Mouse (Mus musculus): Measurements from ENCODE around the gene Esrrg. TPM values are rescaled to one million over a fixed set of nuclear protein-coding genes. Genes with fewer than 3 reads are reported as not detected.

The Esrrg gene
- polyA plus RNA-seq, 1 experiment, result 42.5 TPM

DNA sequence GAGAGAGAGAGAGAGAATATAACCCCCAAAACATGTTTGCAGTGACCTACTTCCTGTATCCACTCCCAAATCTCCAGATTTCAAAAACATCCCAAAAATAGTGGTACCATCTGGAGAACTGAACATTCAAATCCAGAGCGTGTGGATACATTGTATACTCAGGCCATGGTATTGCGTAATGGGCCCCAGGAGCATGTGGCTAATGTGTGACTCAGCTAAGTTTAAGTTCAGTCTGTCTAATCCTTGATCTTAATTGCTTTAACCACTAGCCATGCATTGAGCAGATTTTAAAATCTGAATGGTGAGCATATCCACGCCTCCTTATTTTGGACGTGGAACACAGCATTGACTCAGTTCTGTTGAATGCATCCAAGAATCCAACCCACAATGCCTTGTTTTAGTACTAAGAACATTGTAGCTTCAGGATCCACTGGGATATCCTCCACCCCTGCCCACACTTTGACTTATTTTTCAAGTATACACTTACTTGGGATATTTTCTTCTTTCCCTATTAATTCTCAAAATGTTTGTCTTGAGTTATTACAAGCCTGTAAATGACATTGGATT is 612.7 kb downstream of the Esrrg start:
- H3K4me3 ChIP-seq (replicated peaks; ENCODE audit: insufficient read depth, low read depth, low read length), result no peak overlapping the region
- 85% methylated on average over 4 of the region's 4 CpGs for WGBS
- H3K27me3 ChIP-seq (ENCODE audit: control insufficient read depth, insufficient read depth, low read length), result no peaks in the 10 kb centered on the region
- no peak for DNase-seq
- TF ChIP-seq POLR2A (IDR thresholded peaks at IDR 0.05; ENCODE audit: borderline replicate concordance, insufficient read depth, low read length) (no peak), CTCF (IDR thresholded peaks at IDR 0.05; ENCODE audit: borderline replicate concordance, insufficient read depth, low read depth, low read length) (no peak)
- H3K27ac ChIP-seq (ENCODE audit: insufficient read depth, low read length), result no peak overlapping the region
- no peaks in the 10 kb centered on the region for H3K4me1 ChIP-seq (ENCODE audit: control insufficient read depth, insufficient read depth, low read length)

- TF ChIP-seq POLR2A (IDR thresholded peaks at IDR 0.05; ENCODE audit: borderline replicate concordance, insufficient read depth, low read length) (no peak), CTCF (IDR thresholded peaks at IDR 0.05; ENCODE audit: borderline replicate concordance, insufficient read depth, low read depth, low read length) (no peak)
- no peaks in the 10 kb centered on the region for H3K4me1 ChIP-seq (ENCODE audit: control insufficient read depth, insufficient read depth, low read length)
- no peak overlapping the region for H3K27ac ChIP-seq (ENCODE audit: insufficient read depth, low read length)
- H3K27me3 ChIP-seq (ENCODE audit: control insufficient read depth, insufficient read depth, low read length), result no peaks in the 10 kb centered on the region
- H3K4me3 ChIP-seq (replicated peaks; ENCODE audit: insufficient read depth, low read depth, low read length), result no peak overlapping the region
- WGBS, result 85% methylated on average over 5 of the region's 5 CpGs
- no peak for DNase-seq
Measured at GRCm38 (mm10) chr1:188233036-188233724, 624.6 kb downstream of the Esrrg start.

DNA sequence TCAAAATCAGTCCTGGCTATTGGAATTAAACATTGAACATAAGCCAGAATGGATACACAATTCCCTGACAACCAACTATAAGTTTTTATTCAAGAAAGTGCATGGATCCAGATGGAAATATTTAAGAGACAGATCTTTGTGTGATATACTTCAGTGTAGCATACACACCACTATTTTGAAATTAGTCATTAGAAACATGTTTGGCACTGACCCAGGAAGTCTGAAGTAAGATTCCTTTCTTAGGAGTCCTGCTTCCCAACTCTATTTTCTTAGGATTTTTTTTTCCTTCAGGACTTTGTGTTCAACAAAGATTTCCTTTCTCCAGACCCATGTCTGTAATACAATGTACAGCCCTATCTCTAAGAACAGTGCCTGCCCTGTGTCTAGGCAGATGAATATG is 630.0 kb downstream of the Esrrg start:
- no peak overlapping the region for H3K27ac ChIP-seq (ENCODE audit: insufficient read depth, low read length)
- no peak for DNase-seq
- TF ChIP-seq CTCF (IDR thresholded peaks at IDR 0.05; ENCODE audit: borderline replicate concordance, insufficient read depth, low read depth, low read length) (no peak), POLR2A (IDR thresholded peaks at IDR 0.05; ENCODE audit: borderline replicate concordance, insufficient read depth, low read length) (no peak)
- H3K4me1 ChIP-seq (ENCODE audit: control insufficient read depth, insufficient read depth, low read length), result no peaks in the 10 kb centered on the region
- H3K27me3 ChIP-seq (ENCODE audit: control insufficient read depth, insufficient read depth, low read length), result no peaks in the 10 kb centered on the region
- H3K4me3 ChIP-seq (replicated peaks; ENCODE audit: insufficient read depth, low read depth, low read length), result no peak overlapping the region

- 35% methylated on average over 10 of the region's 10 CpGs for WGBS
- H3K27me3 ChIP-seq (ENCODE audit: control insufficient read depth, insufficient read depth, low read length), result no peaks in the 10 kb centered on the region
- no peaks in the 10 kb centered on the region for H3K4me1 ChIP-seq (ENCODE audit: control insufficient read depth, insufficient read depth, low read length)
- H3K27ac ChIP-seq (ENCODE audit: insufficient read depth, low read length), result no peak overlapping the region
- TF ChIP-seq CTCF (IDR thresholded peaks at IDR 0.05; ENCODE audit: borderline replicate concordance, insufficient read depth, low read depth, low read length) (no peak), POLR2A (IDR thresholded peaks at IDR 0.05; ENCODE audit: borderline replicate concordance, insufficient read depth, low read length) (no peak)
- no peak for DNase-seq
- no peak overlapping the region for H3K4me3 ChIP-seq (replicated peaks; ENCODE audit: insufficient read depth, low read depth, low read length)
Measured at GRCm38 (mm10) chr1:188241766-188242165, 633.2 kb downstream of the Esrrg start.

DNA sequence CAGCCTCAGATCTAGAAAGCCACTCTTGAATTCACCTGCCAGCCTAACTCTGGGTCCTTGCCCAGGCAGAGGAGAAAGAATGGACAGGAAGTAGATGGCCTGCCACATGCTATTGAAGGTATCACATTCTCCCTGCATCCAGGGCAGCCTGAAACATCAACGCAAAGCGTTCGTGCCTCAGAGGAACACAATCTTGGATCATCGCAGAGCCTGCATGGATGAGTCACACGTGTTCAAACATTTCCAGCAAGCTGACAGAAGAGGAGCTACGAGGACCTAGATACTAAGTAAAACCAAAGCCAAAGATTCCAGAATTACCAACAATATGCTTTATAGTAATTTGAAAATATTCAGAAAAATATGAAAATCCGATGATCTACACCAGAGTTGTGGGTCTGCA is 648.9 kb downstream of the Esrrg start:
- Histone ChIP-seq H3K4me1 (ENCODE audit: control insufficient read depth, insufficient read depth, low read length) (no peaks in the 10 kb centered on the region), H3K27ac (ENCODE audit: insufficient read depth, low read length) (no peak overlapping the region), H3K4me3 (replicated peaks; ENCODE audit: insufficient read depth, low read depth, low read length) (no peak overlapping the region), H3K27me3 (ENCODE audit: control insufficient read depth, insufficient read depth, low read length) (no peaks in the 10 kb centered on the region)
- 38% methylated on average over 7 of the region's 7 CpGs for WGBS
- TF ChIP-seq CTCF (IDR thresholded peaks at IDR 0.05; ENCODE audit: borderline replicate concordance, insufficient read depth, low read depth, low read length) (no peak), POLR2A (IDR thresholded peaks at IDR 0.05; ENCODE audit: borderline replicate concordance, insufficient read depth, low read length) (no peak)
- DNase-seq, result peak; percentile 3 to 8

DNA sequence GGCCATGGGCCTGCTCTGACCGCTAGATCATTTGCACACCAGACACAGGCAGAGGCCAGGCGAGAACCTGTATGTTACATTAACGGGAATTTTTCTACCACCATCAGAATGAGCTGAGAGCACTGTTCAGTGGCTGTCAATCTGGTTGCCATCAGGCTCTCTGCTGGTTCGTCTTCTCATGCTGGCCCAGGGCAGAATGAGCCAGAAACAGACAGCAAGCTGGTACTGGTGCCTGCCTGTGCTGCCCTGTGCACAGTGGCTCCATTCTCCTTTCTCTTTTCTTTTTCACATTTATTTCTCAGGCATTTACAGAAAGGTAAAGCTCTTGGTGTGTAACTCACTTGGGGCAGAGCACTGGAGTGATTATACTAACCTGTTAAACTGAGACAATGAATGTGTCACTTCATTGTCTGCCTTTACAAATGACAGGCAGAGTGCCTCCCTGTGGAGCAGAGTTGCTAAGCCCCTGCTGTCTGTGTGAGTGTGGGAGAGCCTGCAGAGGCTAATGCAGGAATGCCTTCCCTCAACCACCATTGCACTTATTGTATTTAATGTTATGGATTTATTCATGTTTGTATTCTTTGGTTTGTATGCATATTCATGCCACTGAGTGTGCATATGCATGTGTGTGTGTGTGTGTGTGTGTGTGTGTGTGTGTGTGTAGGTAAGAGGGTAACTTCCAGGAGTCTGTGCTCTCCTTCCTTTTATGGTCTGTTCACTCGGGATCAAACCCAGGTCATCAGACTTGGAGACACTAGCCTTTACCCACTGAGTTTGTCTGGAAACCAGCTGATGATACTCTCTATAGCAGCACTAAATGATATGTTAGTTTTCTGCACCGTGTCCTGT is 651.9 kb downstream of the Esrrg start:
- WGBS, result 69% methylated on average over 6 of the region's 6 CpGs
- DNase-seq, result no peak
- Histone ChIP-seq H3K4me3 (replicated peaks; ENCODE audit: insufficient read depth, low read depth, low read length) (no peak overlapping the region), H3K27me3 (ENCODE audit: control insufficient read depth, insufficient read depth, low read length) (no peaks in the 10 kb centered on the region), H3K4me1 (ENCODE audit: control insufficient read depth, insufficient read depth, low read length) (no peaks in the 10 kb centered on the region), H3K27ac (ENCODE audit: insufficient read depth, low read length) (no peak overlapping the region)
- TF ChIP-seq CTCF (IDR thresholded peaks at IDR 0.05; ENCODE audit: borderline replicate concordance, insufficient read depth, low read depth, low read length) (no peak), POLR2A (IDR thresholded peaks at IDR 0.05; ENCODE audit: borderline replicate concordance, insufficient read depth, low read length) (no peak)

GRCm38 (mm10) chr1:188261903-188262682 is 653.5 kb downstream of the Esrrg start, which contains the start of gene Ush2a:
TSS of gene Ush2a (plus strand) at chr1:188262023.
- Histone ChIP-seq H3K27me3 (ENCODE audit: control insufficient read depth, insufficient read depth, low read length) (no peaks in the 10 kb centered on the region), H3K27ac (ENCODE audit: insufficient read depth, low read length) (no peak within 1 kb of the TSS), H3K4me1 (ENCODE audit: control insufficient read depth, insufficient read depth, low read length) (no peaks in the 10 kb centered on the region), H3K4me3 (replicated peaks; ENCODE audit: insufficient read depth, low read depth, low read length) (no peak within 1 kb of the TSS)
- 58% methylated on average over 10 of the region's 10 CpGs for WGBS
- no peak for DNase-seq
- no peak for TF ChIP-seq POLR2A (IDR thresholded peaks at IDR 0.05; ENCODE audit: borderline replicate concordance, insufficient read depth, low read length)
- no peak for TF ChIP-seq CTCF (IDR thresholded peaks at IDR 0.05; ENCODE audit: borderline replicate concordance, insufficient read depth, low read depth, low read length)

All from cerebellum, adult 2 months (tissue).